Mouse (Mus musculus) hindbrain, embryonic 16.5 days (tissue): Measurements from ENCODE around the gene Itih4. TPM values are rescaled to one million over a fixed set of nuclear protein-coding genes. Genes with fewer than 3 reads are reported as not detected.

Experiments
- ATAC-seq: fragments of 200-750 bp; cut with Nextera tagmentation; 2 replicates; pipeline ENCODE4 v1.8.0; 2017; ENCODE audit warnings: moderate TSS enrichment, moderate library complexity
- H3K27ac ChIP-seq: fragments of 300-500 bp; sonication (generic); 2 replicates; pipeline ENCODE4 v1.5.1; 2014; ENCODE audit warnings: low read depth, mild to moderate bottlenecking, control low read depth, low read length, moderate library complexity
- H3K27me3 ChIP-seq: fragments of 300-500 bp; sonication (generic); replicated peaks from 2 replicates; pipeline ENCODE4 v1.6.1; 2014; ENCODE audit warnings: low read length; ENCODE audit not compliant: control insufficient read depth, insufficient read depth
- H3K36me3 ChIP-seq: fragments of 300-500 bp; sonication (generic); 2 replicates; pipeline ENCODE4 v1.6.1; 2014; ENCODE audit warnings: mild to moderate bottlenecking, low read length, moderate library complexity, mixed read lengths; ENCODE audit not compliant: control insufficient read depth, insufficient read depth
- H3K4me1 ChIP-seq: fragments of 300-500 bp; sonication (generic); 2 replicates; pipeline ENCODE4 v1.6.1; 2014; ENCODE audit warnings: low read depth, low read length; ENCODE audit not compliant: control insufficient read depth, insufficient read depth
- H3K4me2 ChIP-seq: fragments of 300-500 bp; sonication (generic); 2 replicates; pipeline ENCODE4 v1.6.1; 2014; ENCODE audit warnings: mild to moderate bottlenecking, low read length, control low read depth, moderate library complexity
- H3K4me3 ChIP-seq: fragments of 300-500 bp; sonication (generic); 2 replicates; pipeline ENCODE4 v1.5.1; 2014; ENCODE audit warnings: mild to moderate bottlenecking, low read length, control low read depth, moderate library complexity
- H3K9ac ChIP-seq: fragments of 300-500 bp; sonication (generic); 2 replicates; pipeline ENCODE4 v1.6.1; 2014; ENCODE audit warnings: low read depth, mild to moderate bottlenecking, control low read depth, low read length, moderate library complexity
- H3K9me3 ChIP-seq: fragments of 300-500 bp; sonication (generic); 2 replicates; pipeline ENCODE4 v1.6.1; 2014; ENCODE audit warnings: mild to moderate bottlenecking, low read length, moderate library complexity; ENCODE audit not compliant: control insufficient read depth
- WGBS: fragments of 180-500 bp; shearing (Covaris S2); extraction: QIAGEN DNeasy Blood & Tissue Kit; methylation state at CpG from one replicate; pipeline ENCODE4 v1.1.7; 2014; 5-methylcytosine and 5-hydroxymethylcytosine counted together
- polyA plus RNA-seq: library from polyadenylated mRNA; unstranded; fragments of >200 nt; fragmentation: Nextera tagmentation; extraction: Ambion mirVana; gene quantifications from 2 replicates; pipeline ENCODE4 v1.2.1, GENCODE M21; 2015

Gene Itih4
- polyA plus RNA-seq, 1 experiment from 2014 or later = not detected

DNA sequence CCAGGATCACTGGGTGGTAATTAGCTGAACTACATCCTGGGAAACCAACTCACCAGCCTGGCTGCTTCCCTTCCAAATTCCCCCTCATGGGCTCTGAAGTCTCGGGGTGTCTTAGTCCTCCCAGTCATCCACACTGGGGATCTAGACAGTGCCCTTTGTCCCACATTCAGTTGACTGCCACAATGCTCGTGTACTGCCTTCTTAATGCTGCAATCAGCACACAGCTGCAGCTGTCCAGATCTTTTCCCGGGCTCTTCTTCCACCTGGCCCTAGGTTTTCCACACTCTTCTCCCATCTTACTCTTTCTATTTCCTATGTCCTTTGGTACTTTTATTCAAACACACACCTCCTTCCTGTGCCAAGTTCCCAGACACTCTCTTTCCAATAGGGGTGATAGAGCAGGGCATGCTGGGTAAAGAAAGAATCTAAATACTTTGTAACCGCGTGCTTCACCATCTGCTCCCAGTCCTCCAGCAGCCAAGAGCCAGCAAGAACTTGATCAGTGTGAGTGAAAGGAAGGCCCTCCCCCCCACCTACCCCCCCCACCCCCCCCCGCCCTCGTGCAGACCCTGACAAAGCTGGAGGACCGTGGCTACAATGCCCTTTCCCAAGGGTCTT lies 35.9 kb downstream of the Itih4 start:
- Histone ChIP-seq H3K36me3 (no peaks in the 10 kb centered on the region), H3K27ac (no peak overlapping the region), H3K9ac (no peak overlapping the region), H3K4me1 (no peaks in the 10 kb centered on the region; the same call in 1 of the 2 replicates), H3K4me2 (no peak overlapping the region), H3K9me3 (no peaks in the 10 kb centered on the region), H3K27me3 (no peaks in the 10 kb centered on the region), H3K4me3 (no peak overlapping the region)
- 44% methylated on average over 8 of the region's 8 CpGs for WGBS
- ATAC-seq = peak; percentile 29; the same call in 1 of the 2 replicates

- WGBS = 79% methylated on average over 6 of the region's 6 CpGs
- H3K27ac ChIP-seq = no peak within 1 kb of the TSS; the same call in 1 of the 2 replicates
Measured at GRCm38 (mm10) chr14:30923375-30924105, 37.3 kb downstream of the Itih4 start, which contains the start of gene Itih3. Itih3 (minus strand) TSS chr14:30923760.

DNA sequence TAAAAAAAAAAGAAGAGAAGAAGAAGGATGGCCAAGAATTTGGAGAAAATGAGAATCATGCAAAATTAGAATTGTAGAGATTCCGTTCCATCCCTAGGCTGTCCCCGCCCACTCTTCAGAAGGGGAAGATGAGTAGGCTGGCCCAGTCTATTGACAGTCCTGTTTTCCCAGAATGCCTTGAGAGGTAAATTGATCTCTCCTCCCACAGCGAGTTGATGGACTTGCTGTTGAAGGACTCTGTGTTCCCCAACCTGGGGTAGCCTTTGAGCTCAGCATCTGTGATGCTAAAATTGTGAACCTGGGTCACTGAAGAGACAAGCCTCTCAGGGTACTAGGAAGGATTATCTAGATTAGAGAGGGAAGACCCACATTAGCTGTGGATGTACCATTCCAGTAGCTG lies 39.2 kb downstream of the Itih4 start:
- H3K9ac ChIP-seq = no peak overlapping the region
- ATAC-seq = no peak

More at GRCm38 (mm10) chr14:30923375-30924105, 37.3 kb downstream of the Itih4 start, which contains the start of gene Itih3:
- Histone ChIP-seq H3K36me3 (no peaks in the 10 kb centered on the region), H3K4me2 (no peak within 1 kb of the TSS), H3K4me1 (no peaks in the 10 kb centered on the region; the same call in 1 of the 2 replicates), H3K4me3 (no peak within 1 kb of the TSS), H3K9me3 (no peaks in the 10 kb centered on the region), H3K27me3 (no peaks in the 10 kb centered on the region), H3K9ac (no peak within 1 kb of the TSS)
- ATAC-seq = peak; percentile 90

GRCm38 (mm10) chr14:30930386-30930785 lies 44.1 kb downstream of the Itih4 start:
- WGBS = 91% methylated on average over 4 of the region's 4 CpGs
- no peak overlapping the region for H3K9ac ChIP-seq
- H3K27me3 ChIP-seq = no peaks in the 10 kb centered on the region
- no peaks in the 10 kb centered on the region for H3K36me3 ChIP-seq
- no peak overlapping the region for H3K4me3 ChIP-seq
- H3K9me3 ChIP-seq = no peaks in the 10 kb centered on the region
- H3K27ac ChIP-seq = no peak overlapping the region
- H3K4me1 ChIP-seq = no peaks in the 10 kb centered on the region
- ATAC-seq = no peak
- no peak overlapping the region for H3K4me2 ChIP-seq

More for the DNA sequence above, 39.2 kb downstream of the Itih4 start:
- WGBS = 89% methylated on average over 3 of the region's 3 CpGs
- Histone ChIP-seq H3K4me3 (no peak overlapping the region), H3K36me3 (no peaks in the 10 kb centered on the region), H3K4me1 (no peaks in the 10 kb centered on the region; the same call in 1 of the 2 replicates), H3K4me2 (no peak overlapping the region), H3K9me3 (no peaks in the 10 kb centered on the region), H3K27me3 (no peaks in the 10 kb centered on the region), H3K27ac (no peak overlapping the region)

- Histone ChIP-seq H3K27me3 (no peaks in the 10 kb centered on the region), H3K4me2 (no peak overlapping the region)
- no peak for ATAC-seq
Measured at GRCm38 (mm10) chr14:30933351-30933750, 47.1 kb downstream of the Itih4 start.

DNA sequence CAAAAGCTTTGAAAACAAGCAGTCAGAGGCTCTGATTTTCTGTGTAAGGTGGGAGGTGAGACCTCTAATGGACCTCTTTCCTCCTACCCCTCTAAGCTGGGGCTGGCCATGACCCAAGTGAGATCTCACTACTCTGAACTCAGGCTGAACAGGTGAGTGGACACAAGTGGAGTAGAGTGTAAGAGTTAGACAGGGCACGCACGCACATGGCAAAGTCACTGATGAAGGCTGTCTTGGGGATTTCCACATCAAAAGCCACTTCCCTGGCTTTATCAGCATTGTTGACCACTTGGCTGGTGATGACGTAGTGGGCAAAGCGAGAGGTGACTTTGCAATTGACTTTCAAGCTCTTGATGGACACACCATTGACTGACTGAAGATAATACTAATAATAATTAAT lies 56.0 kb downstream of the Itih4 start:
- ATAC-seq = no peak
- Histone ChIP-seq H3K9ac (no peak overlapping the region), H3K27me3 (no peaks in the 10 kb centered on the region), H3K4me2 (no peak overlapping the region), H3K9me3 (no peaks in the 10 kb centered on the region), H3K27ac (no peak overlapping the region), H3K4me3 (no peak overlapping the region), H3K4me1 (no peaks in the 10 kb centered on the region), H3K36me3 (no peaks in the 10 kb centered on the region)
- WGBS = 95% methylated on average over 4 of the region's 4 CpGs

More at GRCm38 (mm10) chr14:30933351-30933750, 47.1 kb downstream of the Itih4 start:
- Histone ChIP-seq H3K4me3 (no peak overlapping the region), H3K9ac (no peak overlapping the region), H3K27ac (no peak overlapping the region), H3K9me3 (no peaks in the 10 kb centered on the region), H3K36me3 (no peaks in the 10 kb centered on the region), H3K4me1 (no peaks in the 10 kb centered on the region)
- WGBS = 92% methylated on average over 9 of the region's 9 CpGs

DNA sequence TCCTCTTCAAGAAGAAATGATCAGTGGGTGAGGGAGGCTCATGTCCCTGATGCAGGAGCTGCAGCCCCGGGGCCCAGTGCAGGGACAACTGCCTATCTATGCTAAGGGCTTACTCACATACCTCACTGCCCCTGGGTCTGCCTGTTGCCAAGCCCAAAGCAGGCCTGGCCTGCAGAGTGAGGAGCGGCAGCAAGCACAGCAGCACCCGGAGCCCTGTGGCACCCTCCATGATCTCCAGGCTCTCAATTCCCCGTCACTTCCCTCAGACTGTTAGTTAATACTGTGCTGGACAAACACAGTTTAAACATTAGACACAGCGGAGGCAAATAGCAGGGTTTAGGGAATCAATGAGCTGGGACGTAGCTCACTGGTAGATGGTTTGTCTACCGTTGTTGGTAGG lies 56.8 kb downstream of the Itih4 start, which contains the start of gene Itih1:
Gene Itih1 (minus strand): TSS at position 252 of the 400 bp plus-strand sequence.
- Histone ChIP-seq H3K27ac (no peak within 1 kb of the TSS), H3K9ac (no peak within 1 kb of the TSS), H3K27me3 (no peaks in the 10 kb centered on the region), H3K36me3 (no peaks in the 10 kb centered on the region), H3K4me2 (no peak within 1 kb of the TSS), H3K4me3 (no peak within 1 kb of the TSS), H3K9me3 (no peaks in the 10 kb centered on the region), H3K4me1 (no peaks in the 10 kb centered on the region)
- WGBS = 88% methylated on average over 7 of the region's 7 CpGs
- ATAC-seq = no peak

DNA sequence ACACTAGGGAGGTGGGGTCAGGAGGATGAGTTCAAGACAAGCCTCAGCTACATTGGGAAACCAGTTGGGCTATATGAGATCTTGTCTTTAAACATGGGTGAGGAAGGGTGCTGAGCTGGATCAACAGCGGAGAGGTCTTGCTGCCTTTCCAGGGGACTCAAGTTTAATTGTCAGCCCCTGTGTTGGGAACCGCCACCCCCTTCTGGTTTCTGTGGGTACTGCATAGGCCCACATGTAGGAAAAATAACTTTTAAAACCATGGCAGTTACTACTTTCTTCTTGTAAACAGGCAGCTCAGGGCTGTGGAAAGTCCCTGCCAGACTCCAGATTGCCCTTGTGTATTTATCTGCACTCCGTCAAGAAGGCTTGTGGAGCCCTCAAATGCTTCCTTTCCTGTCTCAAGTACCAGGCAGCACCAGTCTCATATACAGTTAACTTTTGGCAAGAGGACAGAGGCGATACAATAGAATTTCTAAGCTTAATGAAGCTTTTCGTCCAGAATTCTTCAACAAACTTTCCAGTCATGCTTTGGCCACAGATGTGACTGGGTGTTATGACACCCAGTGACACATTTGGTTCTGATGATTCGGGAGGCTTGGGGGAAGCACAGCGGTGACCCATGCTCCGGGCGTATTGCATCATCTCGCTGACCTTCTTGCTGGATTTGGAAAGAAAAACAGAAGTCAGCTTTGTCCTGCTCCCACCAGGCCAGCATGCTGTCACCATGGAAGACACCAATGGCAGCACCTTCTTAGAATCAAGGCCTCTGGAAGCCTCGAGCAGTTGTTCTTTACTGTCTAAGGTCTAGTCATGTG lies 57.8 kb downstream of the Itih4 start:
- no peaks in the 10 kb centered on the region for H3K9me3 ChIP-seq
- no peak overlapping the region for H3K9ac ChIP-seq
- no peaks in the 10 kb centered on the region for H3K36me3 ChIP-seq
- no peak overlapping the region for H3K4me3 ChIP-seq
- H3K27me3 ChIP-seq = no peaks in the 10 kb centered on the region
- H3K27ac ChIP-seq = no peak overlapping the region
- ATAC-seq = no peak
- no peak overlapping the region for H3K4me2 ChIP-seq
- H3K4me1 ChIP-seq = no peaks in the 10 kb centered on the region
- WGBS = 67% methylated on average over 11 of the region's 11 CpGs

DNA sequence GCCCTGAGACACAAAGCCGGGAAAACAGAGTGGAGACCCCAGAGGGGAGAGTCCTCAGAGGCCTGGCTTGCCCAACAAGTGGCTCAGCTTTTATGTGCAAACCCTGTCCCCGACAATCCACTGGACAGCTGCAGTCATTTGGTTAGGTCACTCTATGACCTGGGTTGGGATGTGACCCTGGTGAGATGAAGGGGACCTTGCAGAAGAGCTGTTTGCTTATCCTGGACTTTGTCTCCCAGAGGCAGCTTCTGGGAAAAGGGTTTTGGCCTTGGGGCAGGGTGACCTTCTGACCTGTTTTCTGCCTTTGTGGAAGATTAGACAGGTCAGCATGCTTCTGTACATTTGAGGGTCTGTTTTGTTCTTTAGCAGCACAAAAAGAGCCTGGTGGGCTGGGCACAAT lies 58.5 kb downstream of the Itih4 start:
- H3K4me1 ChIP-seq = no peaks in the 10 kb centered on the region
- no peak overlapping the region for H3K9ac ChIP-seq
- H3K27ac ChIP-seq = no peak overlapping the region
- H3K9me3 ChIP-seq = no peaks in the 10 kb centered on the region
- no peak for ATAC-seq
- 88% methylated on average over 2 of the region's 2 CpGs for WGBS
- no peaks in the 10 kb centered on the region for H3K27me3 ChIP-seq
- H3K4me2 ChIP-seq = no peak overlapping the region
- H3K36me3 ChIP-seq = no peaks in the 10 kb centered on the region
- no peak overlapping the region for H3K4me3 ChIP-seq
